Mouse (Mus musculus) liver, embryonic 12.5 days (tissue): ENCODE results near the gene Sept9. TPM values are rescaled to one million over a fixed set of nuclear protein-coding genes. Genes with fewer than 3 reads are reported as not detected.

Source experiments
- ATAC-seq: fragments of 200-750 bp; cut with Nextera tagmentation; 2 replicates; pipeline ENCODE4 v1.8.0; 2017; ENCODE audit warnings: moderate number of reproducible peaks, mild to moderate bottlenecking, moderate library complexity
- H3K27ac ChIP-seq: fragments of 300-500 bp; sonication (generic); 2 replicates; pipeline ENCODE4 v1.5.1; 2016; ENCODE audit warnings: mild to moderate bottlenecking
- H3K27me3 ChIP-seq: fragments of 300-500 bp; sonication (generic); replicated peaks from 2 replicates; pipeline ENCODE4 v1.6.1; 2016; ENCODE audit warnings: mild to moderate bottlenecking, moderate library complexity
- H3K36me3 ChIP-seq: fragments of 300-500 bp; sonication (generic); 2 replicates; pipeline ENCODE4 v1.6.1; 2016; ENCODE audit warnings: mild to moderate bottlenecking, moderate library complexity
- H3K4me1 ChIP-seq: fragments of 300-500 bp; sonication (generic); 2 replicates; pipeline ENCODE4 v1.6.1; 2016
- H3K4me2 ChIP-seq: fragments of 300-500 bp; sonication (generic); 2 replicates; pipeline ENCODE4 v1.6.1; 2016; ENCODE audit warnings: mild to moderate bottlenecking, moderate library complexity
- H3K4me3 ChIP-seq: fragments of 300-500 bp; sonication (generic); 2 replicates; pipeline ENCODE4 v1.5.1; 2016; ENCODE audit warnings: mild to moderate bottlenecking, moderate library complexity
- H3K9ac ChIP-seq: fragments of 300-500 bp; sonication (generic); 2 replicates; pipeline ENCODE4 v1.6.1; 2016; ENCODE audit warnings: mild to moderate bottlenecking, moderate library complexity
- H3K9me3 ChIP-seq: fragments of 300-500 bp; sonication (generic); replicated peaks from 2 replicates; pipeline ENCODE4 v1.6.1; 2016; ENCODE audit warnings: mild to moderate bottlenecking, moderate library complexity
- WGBS: fragments of 180-500 bp; shearing (Covaris S2); methylation state at CpG from one replicate; pipeline ENCODE4 v1.1.7; 2016; ENCODE audit not compliant: insufficient replicate concordance; 5-methylcytosine and 5-hydroxymethylcytosine counted together
- polyA plus RNA-seq: library from polyadenylated mRNA; unstranded; fragments of >200 nt; fragmentation: Nextera tagmentation; extraction: Ambion mirVana; gene quantifications from 2 replicates; pipeline ENCODE4 v1.2.1, GENCODE M21; 2016

Gene Sept9
- polyA plus RNA-seq, 1 experiment from 2014 or later, result 72.0 TPM

DNA sequence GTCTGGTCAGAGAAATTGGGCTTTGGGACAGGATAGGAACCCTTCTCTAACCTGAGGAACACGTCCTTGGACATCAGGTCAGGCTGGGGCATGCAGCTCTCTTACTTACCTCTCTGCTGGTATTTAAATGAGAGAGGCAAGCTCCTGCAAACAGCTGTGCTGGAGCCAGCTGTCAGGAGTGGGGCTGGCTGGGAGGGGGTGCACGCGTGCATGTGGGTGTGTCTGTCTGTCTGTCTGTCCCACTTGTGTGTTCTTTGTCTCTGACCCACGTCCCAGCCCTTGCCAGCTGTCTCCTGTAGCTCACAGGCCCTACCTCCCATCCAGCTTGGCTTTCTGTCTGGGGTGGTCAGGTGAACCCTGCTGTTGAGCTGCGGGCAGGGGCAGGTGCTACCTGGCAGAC is 75.5 kb downstream of the Sept9 start:
- Histone ChIP-seq H3K4me2 (no peak overlapping the region), H3K4me1 (peaks cover 81% of the 10 kb centered on the region), H3K27me3 (no peaks in the 10 kb centered on the region), H3K27ac (no peak overlapping the region), H3K9me3 (no peaks in the 10 kb centered on the region), H3K4me3 (no peak overlapping the region), H3K9ac (no peak overlapping the region), H3K36me3 (no peaks in the 10 kb centered on the region)
- ATAC-seq, result no peak
- 58% methylated on average over 5 of the region's 5 CpGs for WGBS

DNA sequence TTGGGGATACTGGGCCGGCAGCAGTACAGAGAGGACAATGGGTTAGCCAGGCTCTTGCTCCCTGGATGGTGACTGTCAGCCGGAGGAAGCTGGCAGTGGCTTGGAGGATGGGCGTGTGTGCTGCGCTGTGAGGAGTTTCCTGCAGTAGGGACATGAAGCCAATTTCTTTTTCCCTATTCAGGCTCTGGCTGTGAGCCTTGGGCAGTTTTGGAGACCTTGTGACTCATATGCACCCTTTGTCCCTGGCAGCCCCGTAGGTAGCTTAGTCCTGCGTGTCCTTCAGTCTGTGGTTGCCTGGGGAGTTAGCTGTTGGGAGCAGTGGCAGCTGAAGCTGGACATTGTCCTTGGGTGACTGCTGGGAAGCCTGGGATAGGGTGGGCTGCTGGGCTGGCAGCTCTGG is 76.5 kb downstream of the Sept9 start:
- 44% methylated on average over 6 of the region's 6 CpGs for WGBS

DNA sequence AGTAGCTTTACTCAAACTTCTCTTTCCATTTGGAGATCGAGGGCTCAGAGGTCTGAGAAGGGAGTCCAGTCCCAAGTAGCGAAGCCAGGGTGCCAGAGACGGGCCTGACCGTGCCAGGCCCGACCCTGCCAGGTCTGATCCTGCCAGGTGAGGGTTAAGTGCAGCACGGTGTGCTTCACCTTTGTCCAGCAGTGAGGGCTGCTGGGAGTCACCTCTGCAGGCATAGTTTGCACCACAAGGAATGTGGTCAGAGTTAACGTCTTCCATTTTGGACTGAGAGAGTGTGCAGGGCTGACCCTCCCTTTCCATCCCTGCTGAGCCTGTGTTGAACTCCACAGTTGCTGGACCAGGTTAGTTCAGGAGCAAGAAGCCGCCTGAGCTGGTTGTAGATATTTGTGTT is 77.5 kb downstream of the Sept9 start:
- Histone ChIP-seq H3K4me3 (no peak overlapping the region), H3K27ac (no peak overlapping the region), H3K4me1 (peaks cover 86% of the 10 kb centered on the region), H3K4me2 (no peak overlapping the region), H3K9ac (no peak overlapping the region; the same call in 1 of the 2 replicates), H3K36me3 (no peaks in the 10 kb centered on the region), H3K27me3 (no peaks in the 10 kb centered on the region), H3K9me3 (no peaks in the 10 kb centered on the region)
- 53% methylated on average over 8 of the region's 8 CpGs for WGBS
- ATAC-seq, result no peak

More for the DNA sequence above, 76.5 kb downstream of the Sept9 start:
- Histone ChIP-seq H3K27ac (no peak overlapping the region), H3K4me1 (peaks cover 82% of the 10 kb centered on the region), H3K4me3 (no peak overlapping the region), H3K27me3 (no peaks in the 10 kb centered on the region), H3K4me2 (no peak overlapping the region), H3K36me3 (no peaks in the 10 kb centered on the region), H3K9ac (no peak overlapping the region), H3K9me3 (no peaks in the 10 kb centered on the region)
- ATAC-seq, result no peak

DNA sequence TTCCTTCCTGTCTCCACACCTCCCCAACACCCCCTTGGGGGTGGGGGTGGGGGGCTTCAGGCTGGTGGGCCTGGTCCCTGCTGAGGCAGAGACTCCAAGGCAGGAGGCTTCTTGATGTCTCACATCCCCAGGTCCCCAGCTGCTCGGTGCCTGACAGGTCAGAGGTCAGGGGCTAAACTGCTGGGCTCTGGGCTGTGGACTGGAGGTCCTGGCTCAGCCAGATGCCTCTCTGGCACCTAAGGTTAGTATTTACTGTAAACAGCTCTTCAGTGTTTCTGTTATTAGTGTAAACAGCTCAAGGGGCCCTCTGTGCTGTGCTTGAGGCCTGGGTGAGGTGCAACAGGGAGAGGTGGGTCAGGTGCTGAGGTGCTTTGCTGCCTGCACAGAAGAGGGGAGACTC is 78.7 kb downstream of the Sept9 start:
- no peak for ATAC-seq
- peaks cover 97% of the 10 kb centered on the region for H3K4me1 ChIP-seq
- no peak overlapping the region for H3K9ac ChIP-seq
- no peaks in the 10 kb centered on the region for H3K27me3 ChIP-seq
- H3K4me3 ChIP-seq, result no peak overlapping the region
- H3K36me3 ChIP-seq, result no peaks in the 10 kb centered on the region
- H3K27ac ChIP-seq, result no peak overlapping the region; the same call in 1 of the 2 replicates
- no peaks in the 10 kb centered on the region for H3K9me3 ChIP-seq
- H3K4me2 ChIP-seq, result no peak overlapping the region
- 58% methylated on average over 1 of the region's 1 CpGs for WGBS

DNA sequence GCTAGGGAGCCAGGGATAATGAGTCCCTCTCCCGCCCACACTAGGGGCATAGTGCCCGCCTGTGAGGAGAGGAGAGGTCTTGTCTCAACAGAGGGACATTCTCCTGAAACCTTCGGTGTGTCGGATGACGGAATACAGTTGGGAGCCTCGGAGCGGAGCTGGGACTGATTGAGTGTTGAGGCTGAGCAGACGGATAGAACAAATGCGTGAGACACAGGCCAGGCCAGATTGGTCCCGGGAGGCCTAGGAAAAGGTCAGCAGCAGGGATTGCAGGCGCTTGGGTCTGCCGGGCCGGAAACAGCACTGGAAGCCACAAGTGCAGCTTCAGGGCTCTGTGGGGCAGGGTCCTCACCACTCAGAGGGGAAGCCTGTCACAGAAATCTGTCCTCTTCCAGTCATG is 79.1 kb downstream of the Sept9 start:
- WGBS, result 54% methylated on average over 13 of the region's 13 CpGs
- H3K27ac ChIP-seq, result no peak overlapping the region
- no peak overlapping the region for H3K9ac ChIP-seq

DNA sequence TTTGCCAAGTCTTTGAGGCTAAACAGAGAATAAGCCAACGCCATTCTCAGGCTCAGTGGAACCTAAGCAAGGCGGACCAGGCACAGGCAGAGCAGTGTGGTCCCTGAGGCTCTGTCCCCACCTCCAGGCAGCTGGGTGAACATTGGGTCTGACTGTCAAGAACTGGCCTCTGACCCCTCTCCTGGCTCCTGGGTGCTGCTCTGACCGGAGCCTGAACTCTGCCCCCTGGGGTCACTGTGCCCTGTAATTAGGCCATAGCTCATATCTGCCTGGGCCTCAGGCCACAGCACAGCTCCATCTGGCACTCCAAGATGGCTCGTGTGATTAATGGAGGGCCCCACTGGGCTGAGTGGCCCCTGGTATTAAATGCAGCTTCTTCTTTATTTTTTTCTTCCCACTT is 80.5 kb downstream of the Sept9 start:
- peak; percentile 61 for ATAC-seq
- Histone ChIP-seq H3K4me1 (peaks cover 97% of the 10 kb centered on the region), H3K4me3 (no peak overlapping the region), H3K27ac (no peak overlapping the region), H3K9ac (no peak overlapping the region), H3K27me3 (no peaks in the 10 kb centered on the region), H3K36me3 (no peaks in the 10 kb centered on the region), H3K4me2 (no peak overlapping the region), H3K9me3 (no peaks in the 10 kb centered on the region)
- 57% methylated on average over 4 of the region's 4 CpGs for WGBS

More for the DNA sequence above, 79.1 kb downstream of the Sept9 start:
- no peak for ATAC-seq
- Histone ChIP-seq H3K4me3 (no peak overlapping the region), H3K4me1 (peaks cover 97% of the 10 kb centered on the region), H3K9me3 (no peaks in the 10 kb centered on the region), H3K36me3 (no peaks in the 10 kb centered on the region), H3K4me2 (no peak overlapping the region), H3K27me3 (no peaks in the 10 kb centered on the region)

DNA sequence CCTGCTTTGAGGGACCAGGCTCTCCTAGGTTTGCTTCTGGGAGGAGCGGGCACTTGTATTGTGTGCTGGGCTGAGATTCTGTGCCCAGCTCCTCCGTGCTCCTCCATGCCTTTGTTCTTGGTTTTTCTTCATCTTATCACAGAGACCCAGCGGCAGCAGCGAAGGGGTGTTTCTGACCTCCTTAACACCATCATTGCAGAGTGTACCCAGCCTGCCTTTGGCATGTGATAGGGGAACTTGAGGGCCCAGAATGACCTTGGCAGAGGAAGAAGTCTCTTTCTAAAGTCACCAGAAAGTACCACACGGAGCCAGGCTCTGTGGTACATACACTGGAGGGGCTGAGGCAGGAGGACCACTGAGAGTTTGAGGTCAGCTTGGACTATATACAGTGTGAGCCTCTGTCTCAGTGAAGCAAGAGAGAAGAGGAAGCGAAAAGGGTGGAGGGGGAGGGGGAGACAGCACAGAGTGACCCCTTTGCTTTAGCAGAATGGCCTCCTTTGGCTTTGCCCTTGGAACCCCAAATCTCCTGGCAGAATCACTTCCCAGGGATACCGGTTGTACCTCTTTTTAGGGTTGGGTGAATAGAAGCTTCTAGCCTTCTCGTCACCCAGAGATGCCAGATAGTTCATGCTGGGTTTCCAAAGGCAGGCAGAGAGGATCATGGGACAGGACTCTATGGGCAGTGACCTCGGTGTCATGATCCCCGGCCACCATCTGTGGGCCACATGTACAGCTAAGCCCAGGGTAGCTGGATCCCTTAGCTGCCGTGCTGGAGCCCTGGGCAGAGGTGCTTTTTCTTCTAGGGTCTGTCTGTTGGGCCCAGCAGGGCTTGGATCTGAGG is 83.8 kb downstream of the Sept9 start:
- Histone ChIP-seq H3K4me2 (no peak overlapping the region), H3K9ac (no peak overlapping the region), H3K9me3 (no peaks in the 10 kb centered on the region), H3K27ac (no peak overlapping the region), H3K4me1 (peaks cover 67% of the 10 kb centered on the region), H3K27me3 (no peaks in the 10 kb centered on the region), H3K4me3 (no peak overlapping the region), H3K36me3 (no peaks in the 10 kb centered on the region)
- ATAC-seq, result no peak
- 43% methylated on average over 11 of the region's 11 CpGs for WGBS

DNA sequence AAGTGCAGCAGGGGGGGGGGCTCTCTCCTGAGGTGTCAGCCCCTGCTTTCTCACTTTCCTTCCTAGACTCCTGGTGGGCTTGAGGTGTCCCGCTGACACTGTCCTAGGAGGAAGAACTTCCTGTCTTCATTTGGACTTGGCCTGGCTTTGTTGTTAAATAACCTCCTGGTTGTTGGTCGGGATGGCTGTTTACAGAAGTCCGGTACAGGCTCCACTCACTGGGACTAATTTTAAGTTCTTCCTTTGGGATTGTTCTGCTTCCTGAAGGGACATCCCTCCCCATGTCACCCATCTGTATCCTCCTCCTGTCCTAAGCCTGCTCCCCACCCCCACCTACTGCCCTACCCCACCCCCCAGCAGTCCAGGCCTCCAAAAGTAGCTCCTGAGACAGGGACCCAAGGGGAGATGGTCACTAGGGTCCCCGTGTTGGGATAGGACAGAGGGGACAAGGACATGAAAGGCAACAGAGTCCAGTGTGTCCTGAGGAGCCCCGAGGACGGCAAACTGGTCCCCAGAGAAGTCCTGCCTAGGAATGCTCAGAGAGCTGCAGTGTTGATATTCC is 84.5 kb downstream of the Sept9 start:
- no peak overlapping the region for H3K4me2 ChIP-seq
- no peak for ATAC-seq
- H3K4me3 ChIP-seq, result no peak overlapping the region
- no peaks in the 10 kb centered on the region for H3K9me3 ChIP-seq
- no peak overlapping the region for H3K27ac ChIP-seq
- H3K36me3 ChIP-seq, result 0 out of 2 replicates have a peak, but pooled peaks cover 4% of the 10 kb centered on the region
- no peak overlapping the region for H3K9ac ChIP-seq
- H3K4me1 ChIP-seq, result peaks cover 60% of the 10 kb centered on the region
- H3K27me3 ChIP-seq, result no peaks in the 10 kb centered on the region
- 63% methylated on average over 6 of the region's 6 CpGs for WGBS

DNA sequence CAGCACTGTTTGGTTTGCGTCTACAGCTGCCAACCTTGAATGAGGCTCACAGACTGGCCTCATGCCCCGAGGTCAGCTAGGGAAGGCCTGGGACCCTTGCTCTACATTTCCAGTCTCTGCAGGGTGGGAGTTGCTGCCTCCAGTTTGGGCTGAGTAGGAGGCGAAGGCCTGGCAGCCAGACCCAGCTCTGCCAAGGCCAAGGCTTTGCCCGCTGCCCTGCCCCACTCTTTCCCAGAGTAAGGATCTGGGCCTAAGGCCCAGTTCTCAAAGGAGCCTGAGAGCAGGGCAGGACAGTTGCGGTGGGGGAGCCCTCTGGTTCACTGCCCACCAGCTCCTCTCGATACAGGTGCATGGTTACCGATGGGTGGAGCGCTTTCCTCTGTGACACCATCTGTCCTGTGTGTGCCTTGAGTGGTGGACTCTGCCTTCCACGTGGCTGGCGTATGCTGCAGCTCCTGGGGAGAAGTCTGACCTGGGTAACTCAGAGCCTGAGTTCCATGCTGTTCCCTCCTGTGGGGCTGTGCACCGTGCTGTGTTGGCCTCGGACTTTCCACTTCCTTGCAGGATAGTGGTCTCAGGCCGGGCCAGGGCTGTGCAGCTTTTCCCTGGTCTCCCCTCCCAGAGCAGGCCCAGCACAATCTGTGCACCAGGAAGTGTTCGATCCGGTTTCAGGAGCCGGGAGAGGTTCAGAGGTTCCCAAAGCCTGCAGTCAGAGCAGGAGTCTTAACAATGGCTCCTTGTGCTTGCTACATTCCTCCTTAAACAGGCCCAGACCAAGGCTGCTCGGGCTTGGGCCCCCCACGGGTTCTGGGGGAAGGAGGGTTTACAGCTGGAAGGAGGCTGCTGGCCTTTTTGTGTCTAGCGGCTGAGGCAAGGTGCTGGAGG is 85.5 kb downstream of the Sept9 start:
- no peak overlapping the region for H3K9ac ChIP-seq
- no peak overlapping the region for H3K4me3 ChIP-seq
- no peaks in the 10 kb centered on the region for H3K9me3 ChIP-seq
- WGBS, result 67% methylated on average over 19 of the region's 19 CpGs
- H3K27ac ChIP-seq, result no peak overlapping the region
- 0 out of 2 replicates have a peak, but pooled peaks have one; percentile 21 for ATAC-seq
- H3K4me1 ChIP-seq, result peaks cover 50% of the 10 kb centered on the region
- H3K36me3 ChIP-seq, result 0 out of 2 replicates have a peak, but pooled peaks cover 5% of the 10 kb centered on the region
- no peak overlapping the region for H3K4me2 ChIP-seq
- no peaks in the 10 kb centered on the region for H3K27me3 ChIP-seq

DNA sequence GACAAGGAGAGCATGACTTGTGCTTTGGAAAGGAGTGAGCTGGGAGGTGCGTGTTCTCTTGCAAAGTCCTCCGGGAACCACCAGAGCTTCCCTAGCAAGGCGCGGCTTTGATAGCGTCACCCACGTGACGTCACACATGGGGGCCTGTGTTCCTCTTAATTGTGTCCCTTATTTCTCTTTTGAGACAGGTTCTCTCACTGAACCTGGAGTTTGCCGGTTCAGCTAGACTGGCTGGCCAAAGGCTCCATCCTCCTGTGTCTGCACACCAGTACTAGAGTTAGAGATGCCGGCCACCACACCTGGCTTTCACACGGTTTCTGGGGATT is 86.1 kb downstream of the Sept9 start:
- H3K9ac ChIP-seq, result no peak overlapping the region
- H3K4me1 ChIP-seq, result peaks cover 44% of the 10 kb centered on the region
- H3K9me3 ChIP-seq, result no peaks in the 10 kb centered on the region
- WGBS, result 74% methylated on average over 10 of the region's 10 CpGs
- H3K27ac ChIP-seq, result no peak overlapping the region
- no peak for ATAC-seq
- H3K4me2 ChIP-seq, result no peak overlapping the region
- peaks cover 11% of the 10 kb centered on the region for H3K36me3 ChIP-seq
- no peak overlapping the region for H3K4me3 ChIP-seq
- no peaks in the 10 kb centered on the region for H3K27me3 ChIP-seq

DNA sequence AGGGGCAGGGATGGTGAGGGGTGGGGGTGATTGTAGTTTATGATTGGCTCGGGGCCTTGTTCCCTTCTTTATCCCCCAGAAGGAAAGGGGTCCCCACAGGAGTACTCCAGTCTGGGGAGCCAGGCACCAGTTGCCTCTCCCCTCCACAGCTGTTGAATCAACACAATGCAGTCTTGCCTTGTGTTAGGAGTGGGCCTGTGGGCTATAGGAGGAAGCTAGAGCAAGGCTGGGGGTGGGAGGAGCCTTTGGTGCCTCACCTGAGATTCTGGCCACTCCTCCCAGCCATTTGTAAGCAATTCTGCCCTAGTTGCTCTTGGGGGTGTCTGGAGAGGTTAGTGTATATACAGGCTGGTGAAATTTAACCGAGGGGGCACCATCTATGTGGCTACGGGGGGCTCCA is 88.3 kb downstream of the Sept9 start:
- no peak for ATAC-seq
- Histone ChIP-seq H3K9me3 (no peaks in the 10 kb centered on the region), H3K9ac (no peak overlapping the region), H3K4me1 (peaks cover 35% of the 10 kb centered on the region), H3K36me3 (peaks cover 28% of the 10 kb centered on the region), H3K4me2 (no peak overlapping the region), H3K27ac (no peak overlapping the region), H3K4me3 (no peak overlapping the region), H3K27me3 (no peaks in the 10 kb centered on the region)
- 66% methylated on average over 3 of the region's 3 CpGs for WGBS

DNA sequence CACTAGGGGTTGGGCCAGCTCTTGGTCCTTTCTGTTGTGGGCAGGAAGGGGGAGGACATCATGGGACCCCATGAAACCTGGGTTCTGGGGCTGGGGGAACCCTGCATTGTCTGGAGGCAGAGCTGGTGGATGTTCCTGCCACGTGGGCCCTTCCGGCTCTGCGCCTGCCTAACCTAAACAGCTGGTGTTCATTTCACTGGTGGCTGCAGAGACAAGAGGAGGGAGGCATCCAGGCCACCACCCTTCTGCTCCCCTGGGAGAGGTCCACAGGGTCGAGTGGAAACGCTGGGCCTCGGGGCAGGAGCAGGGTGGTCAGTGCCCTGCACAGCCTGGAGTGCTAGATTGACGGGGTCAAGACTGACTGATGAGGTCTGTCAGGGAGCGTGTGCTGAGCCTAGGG is 89.3 kb downstream of the Sept9 start:
- no peak overlapping the region for H3K4me2 ChIP-seq
- no peaks in the 10 kb centered on the region for H3K27me3 ChIP-seq
- no peaks in the 10 kb centered on the region for H3K9me3 ChIP-seq
- no peak for ATAC-seq
- peaks cover 29% of the 10 kb centered on the region for H3K4me1 ChIP-seq
- peaks cover 28% of the 10 kb centered on the region for H3K36me3 ChIP-seq
- H3K4me3 ChIP-seq, result no peak overlapping the region
- 78% methylated on average over 8 of the region's 8 CpGs for WGBS
- H3K27ac ChIP-seq, result no peak overlapping the region
- no peak overlapping the region for H3K9ac ChIP-seq
